Mouse (Mus musculus): Measurements from ENCODE around the gene Prr12.
"Not testable (repeated sequence)": the region's sequence is repeated elsewhere in the genome, so short reads cannot be mapped to it uniquely, and the experiment has no call there.

Prr12 gene

GRCm38 (mm10) chr7:45048923-45049657 is 3.6 kb downstream of the Prr12 start:
- DNase-seq: no peak

- DNase-seq: no peak
These were observed 4.4 kb downstream of the Prr12 start for GRCm38 (mm10) chr7:45048001-45048890.

- DNase-seq: no peak
These were observed 5.2 kb downstream of the Prr12 start for GRCm38 (mm10) chr7:45047491-45047890.

- no peak for DNase-seq
These were observed 5.8 kb downstream of the Prr12 start for GRCm38 (mm10) chr7:45046853-45047350.

- DNase-seq: no peak
These were observed 6.9 kb downstream of the Prr12 start for GRCm38 (mm10) chr7:45045741-45046140.

GRCm38 (mm10) chr7:45043307-45043706 is 9.4 kb downstream of the Prr12 start:
- DNase-seq: no peak

GRCm38 (mm10) chr7:45040851-45041250 is 11.8 kb downstream of the Prr12 start:
- no peak for DNase-seq

GRCm38 (mm10) chr7:45038411-45038810 is 14.3 kb downstream of the Prr12 start:
- DNase-seq: no peak

- DNase-seq: peak; percentile 10
These were observed 14.8 kb downstream of the Prr12 start for GRCm38 (mm10) chr7:45037720-45038361.

- DNase-seq: no peak
These were observed 16.0 kb downstream of the Prr12 start for GRCm38 (mm10) chr7:45036702-45037101.

GRCm38 (mm10) chr7:45035631-45036030 is 17.1 kb downstream of the Prr12 start:
- DNase-seq: no peak

- no peak for DNase-seq
These were observed 18.8 kb downstream of the Prr12 start for GRCm38 (mm10) chr7:45033722-45034359.

- DNase-seq: no peak
These were observed 21.8 kb downstream of the Prr12 start for GRCm38 (mm10) chr7:45030857-45031256.

- DNase-seq: no peak
These were observed 22.7 kb downstream of the Prr12 start for GRCm38 (mm10) chr7:45029995-45030394.

GRCm38 (mm10) chr7:45028351-45028750 is 24.3 kb downstream of the Prr12 start:
- DNase-seq: no peak

GRCm38 (mm10) chr7:45027761-45028160 is 24.9 kb downstream of the Prr12 start:
- DNase-seq: no peak

- DNase-seq: no peak
These were observed 26.4 kb downstream of the Prr12 start for GRCm38 (mm10) chr7:45026256-45026655.

GRCm38 (mm10) chr7:45025601-45026220 is 27.0 kb downstream of the Prr12 start:
- DNase-seq: no peak

GRCm38 (mm10) chr7:45024281-45025248 is 28.1 kb downstream of the Prr12 start:
- DNase-seq: no peak

GRCm38 (mm10) chr7:45023711-45024110 is 29.0 kb downstream of the Prr12 start:
- not testable (repeated sequence) for DNase-seq

GRCm38 (mm10) chr7:45020225-45020624 is 32.5 kb downstream of the Prr12 start:
- no peak for DNase-seq
